Mouse (Mus musculus) colon, adult 2 months (tissue): ENCODE measurements around the gene Aspg. TPM values are rescaled to one million over a fixed set of nuclear protein-coding genes. Genes with fewer than 3 reads are reported as not detected.

Experiments
- polyA plus RNA-seq: library from polyadenylated mRNA; depleted of rRNA; stranded (reverse); fragments of >200 nt; gene quantifications from 2 replicates; pipeline ENCODE4 v1.2.3, GENCODE M21; 2012; rRNA removed

Gene Aspg
- 81.5 and 104 TPM in 2 replicates for polyA plus RNA-seq

DNA sequence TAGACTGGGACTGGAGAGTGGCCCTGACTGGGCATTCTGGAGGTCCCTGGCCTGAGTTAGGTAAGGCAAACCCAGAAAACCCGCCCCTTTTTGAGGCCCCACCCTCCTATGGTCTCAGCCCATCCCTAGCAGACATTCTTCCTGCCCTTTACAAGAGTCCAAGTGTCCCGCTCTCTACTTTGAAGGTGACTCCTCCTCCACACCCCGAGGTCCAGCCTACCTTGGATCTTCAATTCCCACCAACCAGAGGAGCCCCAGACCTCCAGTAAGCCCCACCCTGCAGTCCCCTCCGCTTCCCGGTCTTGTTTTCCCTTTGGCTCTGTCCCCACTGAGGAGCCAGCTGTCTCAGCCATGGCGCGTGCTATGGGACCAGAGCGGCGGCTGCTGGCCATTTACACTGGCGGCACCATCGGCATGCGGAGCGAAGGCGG lies at the start of gene Aspg:
TSS of gene Aspg (plus strand) at position 139 of the 431 bp plus-strand sequence.

DNA sequence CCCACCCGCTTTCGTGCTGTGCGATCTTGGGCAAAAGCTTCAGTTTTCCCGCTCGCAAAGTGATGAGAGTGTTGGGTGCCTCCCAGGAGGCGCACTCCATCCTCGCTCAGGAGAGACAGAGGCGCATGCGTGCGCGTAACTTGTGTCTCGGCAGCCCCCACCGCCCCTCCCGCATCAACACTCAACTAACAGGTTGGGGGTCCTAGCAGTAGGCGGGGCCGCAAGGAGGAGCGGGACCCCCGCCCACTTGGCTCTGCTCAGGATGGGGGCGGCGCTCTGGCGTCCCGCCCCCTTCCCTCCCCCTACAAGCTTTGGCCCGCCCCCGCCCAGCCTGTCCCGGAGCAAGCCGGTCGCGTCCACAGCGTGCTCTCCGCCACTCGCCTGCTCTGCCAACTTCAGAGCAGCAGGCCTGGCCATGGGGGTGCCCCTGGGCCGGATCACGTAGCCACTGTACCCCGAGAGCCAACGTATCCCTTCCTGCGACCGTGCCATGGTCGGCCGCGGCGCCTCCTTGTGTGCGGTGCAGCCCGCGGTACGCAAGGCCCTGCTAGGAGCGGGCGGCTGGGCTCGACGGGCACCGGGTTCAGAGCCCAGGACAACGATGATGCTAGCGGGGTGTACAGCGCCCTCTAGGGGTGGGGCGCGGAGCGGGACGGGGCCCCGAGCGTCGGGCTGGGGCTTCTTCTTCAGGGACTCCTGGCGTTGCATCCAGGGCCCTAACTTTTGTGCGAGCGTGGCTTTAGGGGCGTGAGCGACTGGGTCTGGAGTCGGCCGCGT lies 39.6 kb downstream of the Aspg start, which contains the start of gene Kif26a:
TSS of gene Kif26a (plus strand) at position 334 of the 777 bp plus-strand sequence.

Other genes with a start within 250 kb of the Aspg start
- gene Ppp1r13b, start 198.6 kb upstream of the Aspg start, polyA plus RNA-seq, result 23.8 and 25.4 TPM in 2 replicates
- gene Atp5mpl, start 139.7 kb upstream of the Aspg start, polyA plus RNA-seq, result 22.8 and 39.5 TPM in 2 replicates
- 0.02 and 0.13 TPM in 2 replicates for gene Tdrd9, start 135.1 kb upstream of the Aspg start, polyA plus RNA-seq
- 0.13 TPM in 1 of 2 replicates, not detected in the other for gene Rd3l, start 125.4 kb upstream of the Aspg start, polyA plus RNA-seq
- gene Kif26a, start 39.5 kb downstream of the Aspg start, polyA plus RNA-seq, result 13.6 and 16.9 TPM in 2 replicates